Mouse (Mus musculus): ENCODE results near the gene Gm7792.
"Not testable (repeated sequence)": the region's sequence is repeated elsewhere in the genome, so short reads cannot be mapped to it uniquely, and the experiment has no call there.

Gm7792 gene

DNA sequence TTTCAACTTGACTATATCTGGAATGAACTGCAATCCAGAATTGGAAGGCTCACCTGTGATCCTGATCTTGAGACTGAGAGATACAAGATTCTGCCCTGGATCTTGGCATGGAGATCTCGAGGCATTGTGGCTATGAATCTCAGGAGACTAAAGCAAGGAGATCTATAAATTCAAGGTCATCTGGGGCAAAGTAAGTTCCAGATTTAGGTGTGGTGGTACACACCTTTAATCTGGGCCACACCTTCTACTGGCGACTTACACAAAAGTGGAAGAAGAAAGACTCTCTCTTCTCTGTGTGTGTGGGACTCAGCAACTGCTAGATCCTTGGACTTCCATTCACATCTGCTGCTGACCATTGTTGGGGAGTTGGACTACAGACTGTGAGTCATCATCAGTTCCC lies at the start of gene Gm7792:
TSS of gene Gm7792 (plus strand) at position 301 of the 400 bp plus-strand sequence.
- not testable (repeated sequence) for ATAC-seq (ENCODE audit: insufficient number of reproducible peaks, low FRiP score, low TSS enrichment)
